In the genomic region with DNA sequence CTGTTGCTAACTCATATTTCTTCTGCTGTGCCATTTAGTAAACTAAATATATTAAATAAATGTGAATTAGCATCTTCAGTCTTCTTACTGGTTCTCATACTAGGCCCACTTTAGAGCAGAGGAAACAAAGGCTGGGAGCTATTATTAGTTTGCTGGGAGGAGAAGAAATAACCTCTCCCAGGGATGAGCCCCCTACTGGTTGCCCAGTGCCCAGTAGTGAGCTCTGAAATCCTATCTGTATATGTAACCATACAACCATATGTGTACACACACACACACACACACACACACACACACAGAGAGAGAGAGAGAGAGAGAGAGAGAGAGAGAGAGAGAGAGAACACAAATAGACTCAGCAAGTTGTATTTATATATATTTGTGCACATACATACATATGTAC, we compare ENCODE assay signal across 14 mouse cellular contexts.
"Had no signal": no experiment of that assay in that cellular context is flagged by ENCODE, and none has a peak within 500 bp of the region (broad histone marks: within the 10 kb centered on the region; RNA-seq: fewer than 3 reads in every experiment).

No protein-coding gene starts in this region.

- H3K9me3 ChIP-seq: intestine, embryonic 15.5 days; limb, embryonic 15.5 days; liver, embryonic 12.5 days; lung, embryonic 15.5 days; megakaryocyte, embryonic 14.5 days; midbrain, embryonic 12.5 days; neural tube, embryonic 15.5 days had no signal

- ATAC-seq: intestine, embryonic 15.5 days; liver, embryonic 12.5 days had no signal

- H3K27me3 ChIP-seq: intestine, embryonic 15.5 days; limb, embryonic 15.5 days; liver, embryonic 12.5 days; lung, embryonic 15.5 days; midbrain, embryonic 12.5 days; neural tube, embryonic 15.5 days had no signal

- H3K4me3 ChIP-seq: intestine, embryonic 15.5 days; limb, embryonic 15.5 days; liver, embryonic 12.5 days; lung, embryonic 15.5 days; megakaryocyte, embryonic 14.5 days; midbrain, embryonic 12.5 days; myocyte; neural tube, embryonic 15.5 days had no signal

- H3K4me2 ChIP-seq: intestine, embryonic 15.5 days; limb, embryonic 15.5 days; liver, embryonic 12.5 days; lung, embryonic 15.5 days; midbrain, embryonic 12.5 days; neural tube, embryonic 15.5 days had no signal

- H3K36me3 ChIP-seq: intestine, embryonic 15.5 days; limb, embryonic 15.5 days; liver, embryonic 12.5 days; lung, embryonic 15.5 days; midbrain, embryonic 12.5 days; neural tube, embryonic 15.5 days had no signal

- H3K9ac ChIP-seq: intestine, embryonic 15.5 days; limb, embryonic 15.5 days; liver, embryonic 12.5 days; lung, embryonic 15.5 days; midbrain, embryonic 12.5 days; neural tube, embryonic 15.5 days had no signal

- H3K27ac ChIP-seq: intestine, embryonic 15.5 days; kidney, postnatal 0 days; limb, embryonic 15.5 days; liver, embryonic 12.5 days; lung, embryonic 15.5 days; midbrain, embryonic 12.5 days; neural tube, embryonic 15.5 days had no signal

- H3K4me1 ChIP-seq: intestine, embryonic 15.5 days; limb, embryonic 15.5 days; liver, embryonic 12.5 days; lung, embryonic 15.5 days; midbrain, embryonic 12.5 days; neural tube, embryonic 15.5 days had no signal

- DNase-seq: kidney, adult 9 months; kidney, postnatal 36 days; lung, postnatal 36 days; right cerebral cortex, postnatal 25 days; thymus, postnatal 14 days had no signal
